Mouse (Mus musculus): ENCODE data around the gene Myo9a.
A peak's percentile ranks its signal among the peaks of the same experiment; 100 is the strongest.

Gene Myo9a

DNA sequence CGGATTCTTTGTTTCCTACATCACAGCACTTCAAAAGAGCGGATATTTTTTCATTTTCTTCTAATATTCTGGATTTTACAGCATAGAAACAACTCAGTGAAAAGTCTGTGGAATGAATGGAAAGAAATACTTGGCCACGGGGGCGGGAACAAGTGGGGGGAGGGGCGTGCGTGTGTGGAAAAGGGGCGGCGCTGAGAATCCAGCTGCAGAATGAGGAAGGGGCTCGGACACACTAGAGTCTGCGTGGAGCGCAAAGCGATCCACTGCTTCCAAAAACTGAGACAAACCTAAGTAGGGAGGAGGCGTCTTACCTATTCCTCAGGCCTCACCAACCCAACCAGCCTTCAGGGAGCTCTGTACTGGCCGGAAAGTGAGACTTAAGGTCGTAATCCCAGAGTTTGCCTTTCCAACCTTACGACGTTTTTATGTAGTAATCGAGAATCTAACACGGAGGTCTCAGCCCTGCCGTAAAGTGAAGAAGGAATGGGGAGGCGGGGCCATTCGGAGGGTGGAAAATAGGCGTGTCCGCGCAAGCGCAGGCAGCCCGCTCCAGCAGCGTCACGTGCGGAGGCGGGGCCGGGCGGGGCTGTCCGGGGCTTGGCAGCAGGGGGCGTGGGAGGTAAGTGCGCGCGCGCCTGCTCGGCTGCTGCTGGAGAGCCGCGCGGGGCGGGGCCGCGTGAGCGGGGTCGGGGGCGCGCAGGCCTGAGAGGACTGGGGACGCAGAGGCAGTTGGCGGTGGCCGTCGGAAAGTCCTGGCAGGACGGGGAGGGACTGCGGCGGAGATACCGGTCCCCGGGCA lies at the start of gene Myo9a, which contains the start of gene Senp8:
Gene Myo9a (plus strand): TSS at position 630 of the 799 bp plus-strand sequence.
Gene Senp8 (minus strand): TSS at position 444 of the 799 bp plus-strand sequence.
- DNase-seq = peak; percentile 99

DNA sequence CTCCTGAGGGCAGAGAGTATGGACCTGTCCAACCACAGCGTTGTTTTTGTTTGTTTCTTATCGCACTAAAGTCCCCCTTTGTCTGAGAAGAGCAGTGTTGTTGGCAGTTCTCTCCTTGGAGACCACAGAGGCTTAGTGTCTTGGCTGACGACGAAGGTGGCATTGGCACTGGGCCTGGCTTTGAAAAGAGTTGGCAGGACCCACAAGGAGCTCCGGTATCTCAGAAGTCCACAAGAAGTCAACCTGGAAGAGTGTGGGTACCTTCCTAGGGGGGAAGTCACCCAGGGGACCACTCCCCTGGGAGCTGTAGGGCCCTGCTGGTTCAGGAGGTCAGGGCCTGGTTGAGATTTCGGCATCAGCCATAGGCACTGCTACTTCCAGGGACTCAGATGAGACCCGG lies 49.6 kb upstream of the Myo9a start:
- no peak for DNase-seq

DNA sequence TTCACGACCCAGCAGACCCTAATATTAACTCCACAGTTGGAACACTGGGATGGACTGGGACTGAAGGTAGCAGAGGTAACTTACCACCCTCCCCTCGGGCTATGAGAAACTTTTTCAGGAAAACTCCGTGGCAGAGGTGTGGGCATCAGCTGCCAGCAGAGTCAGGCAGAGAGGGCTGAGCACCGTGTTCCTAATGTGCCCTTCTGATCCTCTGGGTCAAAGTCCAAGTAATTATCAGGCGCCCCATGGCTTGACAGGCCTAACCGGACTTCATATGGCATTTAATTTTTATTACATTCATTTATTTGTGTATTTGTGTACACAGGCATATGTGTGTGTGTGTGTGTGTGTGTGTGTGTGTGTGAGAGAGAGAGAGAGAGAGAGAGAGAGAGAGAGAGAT lies 47.6 kb upstream of the Myo9a start:
- DNase-seq = no peak

DNA sequence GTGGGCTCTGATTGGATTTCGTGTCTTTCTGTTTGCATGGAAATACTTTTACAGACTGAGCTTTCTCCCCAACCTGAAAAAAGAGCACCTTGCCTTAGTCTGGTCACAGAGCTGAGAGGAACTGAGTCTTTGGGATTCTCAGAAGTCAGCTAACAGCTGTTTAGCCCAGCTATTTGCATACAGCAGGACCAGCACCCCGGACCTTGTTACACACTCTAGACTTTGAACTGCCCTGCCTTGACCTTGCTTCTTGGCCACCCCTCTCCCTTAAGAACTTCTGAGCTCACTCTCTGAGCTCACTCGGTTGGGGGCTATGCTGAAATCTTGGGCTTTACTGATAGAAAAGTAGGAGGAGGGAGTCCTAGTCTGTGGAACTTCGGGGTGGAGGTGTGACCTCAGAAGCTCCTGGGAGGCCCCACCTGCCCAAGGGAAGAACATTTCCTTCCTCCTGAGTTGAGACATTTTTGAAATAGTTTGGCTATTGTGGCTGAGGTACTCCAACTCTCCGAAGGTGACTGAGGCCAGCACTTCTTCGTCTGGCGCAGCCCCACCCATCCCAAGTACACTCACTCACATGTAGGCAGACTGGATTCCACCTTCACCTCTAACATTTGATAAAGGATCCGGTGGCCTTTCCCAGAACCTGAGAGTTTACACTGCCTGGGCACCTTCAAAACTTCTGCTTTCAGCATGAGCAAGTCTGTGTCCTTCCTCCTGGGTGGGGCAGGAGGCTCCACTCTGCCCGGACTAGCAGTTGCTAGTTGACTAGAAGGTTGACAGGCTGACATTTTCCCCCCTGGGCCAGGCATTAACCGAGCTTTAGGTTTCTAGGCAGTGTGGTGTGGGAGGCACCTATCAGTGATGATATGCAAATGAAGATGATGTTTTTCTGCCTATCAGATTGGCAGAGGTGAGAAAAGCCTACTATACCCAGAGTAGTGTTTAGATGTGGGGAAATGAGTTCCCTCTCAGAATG lies 43.6 kb upstream of the Myo9a start:
- no peak for DNase-seq

DNA sequence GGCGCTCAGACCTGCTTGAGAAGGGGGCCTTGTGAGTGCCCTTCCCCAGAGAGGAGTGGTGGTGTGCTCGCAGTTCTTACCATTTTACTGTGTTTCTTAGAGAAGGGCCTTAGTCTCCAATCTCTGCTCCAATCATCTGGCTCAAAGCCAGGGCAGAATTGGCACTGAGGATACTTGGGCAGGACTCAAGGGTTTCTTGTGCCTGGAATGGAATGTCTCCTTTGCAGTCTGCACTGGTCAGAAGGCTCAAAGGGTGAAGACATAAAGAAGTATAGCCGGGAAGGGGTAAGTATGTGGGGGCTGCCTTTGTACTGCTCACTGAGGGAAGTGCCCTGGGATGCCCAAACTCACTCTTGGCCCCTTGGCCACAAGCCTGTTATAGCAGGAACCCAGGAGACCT lies 41.5 kb upstream of the Myo9a start:
- no peak for DNase-seq

DNA sequence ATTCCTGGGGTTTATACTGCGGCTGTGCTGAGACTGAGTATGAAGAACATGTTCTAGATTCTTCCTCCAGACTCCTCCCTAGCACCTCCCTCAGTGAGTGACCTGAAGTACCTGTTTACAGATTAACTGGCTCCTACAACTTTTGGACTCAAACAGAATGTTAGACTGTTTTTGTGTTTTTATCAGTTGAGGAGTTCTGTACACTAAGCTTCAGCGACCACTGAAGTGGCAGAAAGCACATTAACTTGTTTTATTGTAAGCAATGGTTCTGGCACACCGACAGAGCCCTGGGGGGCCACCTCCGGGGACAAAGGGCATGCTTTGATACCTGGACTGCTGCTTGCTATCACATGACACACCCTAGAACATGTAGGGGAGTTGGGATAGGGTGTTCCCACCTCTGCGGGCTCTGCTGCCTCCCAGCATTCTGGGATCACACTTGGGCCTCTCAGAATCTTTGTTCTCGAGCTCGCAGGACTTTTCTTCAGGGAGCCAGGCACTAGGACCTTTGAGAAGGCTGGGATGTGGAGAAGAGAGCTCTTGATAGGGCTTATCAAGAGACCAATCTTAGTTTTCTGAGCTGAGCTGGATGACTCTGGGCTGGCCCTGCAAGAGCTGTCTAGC lies 34.3 kb upstream of the Myo9a start:
- no peak for DNase-seq

DNA sequence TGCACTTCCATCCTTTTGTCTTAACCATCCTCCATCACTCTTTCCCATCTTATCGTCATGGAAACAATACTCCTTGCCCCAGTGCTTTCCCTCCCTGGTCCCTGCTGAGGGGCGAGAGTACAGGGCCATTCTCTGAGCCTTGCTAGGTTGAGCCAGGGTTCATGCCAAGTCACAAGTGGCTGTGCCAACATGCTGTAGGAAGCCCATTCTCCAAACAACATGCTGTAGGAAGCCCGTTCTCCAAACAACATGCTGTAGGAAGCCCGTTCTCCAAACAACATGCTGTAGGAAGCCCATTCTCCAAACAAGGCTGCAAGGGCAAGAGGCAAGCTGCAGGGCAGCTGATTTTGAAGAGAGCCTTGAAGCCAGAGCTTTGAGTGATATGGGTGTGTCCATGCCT lies 32.5 kb upstream of the Myo9a start:
- no peak for DNase-seq

DNA sequence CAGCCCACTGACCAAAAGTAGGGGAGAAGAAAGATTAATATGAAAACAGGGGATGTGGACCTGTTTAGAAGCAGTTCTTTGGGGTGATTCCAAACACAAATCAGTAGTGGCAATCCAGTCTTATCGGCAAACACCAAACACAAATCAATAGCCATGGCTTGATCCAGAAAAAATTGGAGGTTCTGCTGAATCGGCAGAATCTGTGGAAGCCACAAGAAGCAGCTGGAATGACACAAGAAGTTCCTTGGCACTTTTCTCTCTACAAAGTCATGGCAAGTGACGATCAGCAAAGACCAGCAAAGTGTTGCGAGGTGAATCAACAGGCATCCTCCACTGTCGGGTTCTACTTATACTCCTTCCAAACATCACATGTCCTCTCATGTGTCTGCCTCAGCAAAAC lies 29.6 kb upstream of the Myo9a start:
- no peak for DNase-seq

DNA sequence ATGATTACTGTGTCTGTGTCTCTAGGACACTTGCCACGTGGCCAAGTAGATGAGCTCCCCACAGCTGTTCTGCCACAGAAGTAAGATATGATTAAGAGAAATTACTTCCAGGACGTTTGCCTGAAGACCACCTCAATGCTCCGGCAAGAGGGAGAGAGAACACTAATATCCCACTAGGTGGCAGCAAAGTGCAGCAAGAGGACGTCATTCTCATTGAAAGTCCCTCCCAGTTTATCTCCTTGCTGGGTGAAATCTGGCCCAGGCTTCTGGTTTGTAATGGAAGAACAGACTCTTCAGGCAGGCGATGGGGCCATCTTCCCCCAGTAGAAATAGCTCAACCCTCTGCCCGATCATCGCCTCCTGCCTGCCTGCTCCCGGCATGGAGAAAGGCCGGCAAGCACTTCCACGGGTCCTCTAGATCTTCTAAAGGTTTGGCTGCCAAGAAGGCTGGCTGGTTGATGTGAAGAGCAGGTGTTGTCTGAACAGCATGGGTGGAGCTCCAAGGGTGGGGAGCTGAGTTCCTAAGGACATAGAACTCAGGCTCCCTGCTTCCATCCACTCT lies 27.5 kb upstream of the Myo9a start:
- DNase-seq = peak; percentile 93

DNA sequence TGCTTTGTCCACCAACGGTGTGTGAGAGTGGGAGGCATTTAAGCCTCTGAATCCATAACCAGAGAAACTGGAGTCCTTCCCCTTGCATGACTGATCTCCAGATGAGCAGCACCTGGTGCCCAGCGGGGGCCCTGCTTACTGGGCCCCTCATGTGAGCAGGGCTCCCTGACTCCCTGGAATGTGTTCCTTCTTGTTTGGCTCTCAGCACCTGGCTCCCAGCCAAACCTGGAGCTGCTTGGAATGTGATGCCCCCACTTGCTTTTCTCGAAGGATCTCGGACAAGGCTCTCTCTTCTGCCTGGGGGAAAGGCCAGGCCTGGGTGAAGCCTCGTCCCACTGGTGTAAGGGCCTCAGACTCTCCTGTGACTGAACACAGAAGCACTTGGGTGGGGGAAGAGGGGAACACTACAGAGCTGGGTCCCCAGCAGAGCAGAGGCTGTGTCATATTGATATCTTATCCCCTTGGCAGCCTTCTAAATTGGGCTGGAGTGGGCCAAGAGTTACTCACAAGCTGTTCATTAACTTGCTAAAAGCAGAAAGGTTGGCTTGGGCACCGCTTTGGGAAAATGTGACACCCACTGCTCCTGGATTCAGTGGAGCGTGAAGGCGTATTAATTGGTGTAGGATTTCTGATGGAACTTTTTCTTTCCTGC lies 26.8 kb upstream of the Myo9a start:
- peak; percentile 52 for DNase-seq

DNA sequence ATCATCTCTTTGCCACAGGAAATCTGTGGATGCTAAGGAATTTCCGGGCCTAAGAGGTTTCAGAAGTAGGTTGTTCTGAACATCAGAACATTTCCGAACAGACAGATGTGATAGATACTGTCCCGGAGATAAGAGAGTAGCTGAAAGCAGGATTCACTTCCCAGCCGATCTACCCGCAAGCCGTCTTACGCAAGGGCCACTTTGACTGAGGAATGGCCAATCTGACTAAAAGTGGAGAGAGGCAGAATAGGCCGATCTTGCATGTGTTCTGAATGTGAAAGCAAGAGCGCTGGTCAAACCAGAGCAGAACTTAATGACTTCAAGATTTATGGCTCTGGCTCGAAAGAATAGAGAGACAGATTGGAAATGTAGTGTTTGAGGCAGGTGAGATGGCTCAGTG lies 25.2 kb upstream of the Myo9a start:
- no peak for DNase-seq

DNA sequence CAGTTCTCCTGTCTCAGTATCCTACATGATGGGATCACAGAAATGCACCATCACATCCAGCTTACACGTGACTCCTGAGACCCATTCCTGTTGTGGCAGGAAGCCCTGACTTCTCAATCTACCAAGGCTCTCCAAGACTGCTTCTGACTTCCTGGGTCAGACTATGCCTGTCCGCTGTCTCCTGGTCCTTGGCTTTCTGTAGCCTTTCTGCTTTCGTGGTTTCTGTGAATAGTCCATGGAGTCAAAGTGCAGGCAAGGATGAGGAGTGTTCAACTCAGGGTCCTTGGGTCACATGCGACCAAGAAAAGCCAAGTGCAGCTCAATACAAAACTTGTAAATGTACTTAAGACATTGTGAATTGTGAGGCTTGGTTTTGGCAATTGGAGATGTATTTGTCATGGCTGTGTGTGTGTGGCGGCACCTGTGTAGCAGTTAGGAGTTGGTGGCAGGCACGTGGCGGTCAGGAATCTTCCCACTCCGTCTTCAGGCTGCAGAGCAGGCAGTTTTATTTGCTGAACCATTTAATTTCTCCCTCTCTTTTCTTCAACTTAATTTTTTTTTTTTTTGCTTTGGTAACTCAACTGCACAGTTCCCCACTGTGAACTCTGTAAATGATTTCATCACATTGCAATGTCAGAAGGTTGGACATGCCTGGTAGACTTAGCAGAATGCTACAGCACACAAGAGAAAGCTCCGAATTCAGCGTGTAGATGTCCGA lies 23.0 kb upstream of the Myo9a start:
- DNase-seq = no peak

DNA sequence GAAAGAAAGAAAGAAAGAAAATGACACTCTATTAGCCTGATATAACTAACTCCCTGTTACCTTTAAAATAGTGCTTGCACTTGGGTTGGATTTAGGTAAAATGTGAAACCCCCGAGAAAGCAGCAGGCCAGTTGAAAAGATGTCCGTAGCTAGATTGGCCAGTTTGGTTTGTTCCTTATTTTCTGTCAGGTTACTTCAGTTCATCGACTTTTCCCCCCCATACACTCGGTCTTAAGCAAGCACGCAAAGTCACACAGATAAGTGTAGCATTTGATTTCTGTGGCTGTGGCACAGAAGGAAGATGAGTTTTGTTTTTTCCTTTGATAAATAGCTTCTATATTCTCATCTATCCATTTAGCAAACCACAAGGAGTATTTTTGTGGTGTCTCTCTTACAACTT lies 19.6 kb upstream of the Myo9a start:
- DNase-seq = no peak

DNA sequence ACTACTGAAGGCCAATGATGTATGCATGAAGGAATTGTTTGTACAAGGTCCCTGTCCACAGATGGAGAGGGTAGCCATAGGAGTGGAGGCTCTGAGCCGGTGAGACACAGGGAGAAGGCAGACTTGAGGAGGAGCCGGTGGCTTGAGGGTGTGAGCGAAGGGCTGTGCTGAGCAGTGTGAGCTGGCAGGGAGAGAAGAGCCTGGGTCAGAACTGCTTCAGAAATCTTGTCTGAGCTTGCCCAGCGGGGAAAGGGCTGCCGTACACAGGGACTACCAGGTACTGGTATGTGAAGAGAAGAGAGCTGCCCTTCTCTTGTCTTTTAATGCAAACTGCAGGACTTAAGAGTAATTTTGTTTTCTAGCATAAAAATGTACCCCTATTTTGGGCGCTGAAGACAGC lies 17.6 kb upstream of the Myo9a start:
- DNase-seq = no peak

DNA sequence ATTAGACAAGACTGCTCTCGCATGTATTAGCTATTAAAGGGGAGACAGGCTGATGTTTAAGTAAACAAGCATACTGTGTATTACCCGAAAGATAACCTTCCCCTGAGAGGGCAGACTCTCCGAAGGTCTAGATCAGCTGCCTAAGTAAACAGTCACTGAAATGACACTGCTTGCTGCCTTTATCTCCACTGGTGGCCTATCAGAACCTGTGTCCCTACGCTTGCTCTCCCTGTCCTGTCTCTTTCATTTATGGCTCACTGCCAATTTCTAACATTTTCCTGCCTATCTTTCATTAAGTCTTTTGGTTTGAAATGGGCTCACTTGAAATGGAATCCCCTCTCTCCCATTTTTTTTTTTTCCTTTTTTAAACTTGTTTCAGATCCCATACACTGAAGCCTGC lies 15.3 kb upstream of the Myo9a start:
- DNase-seq = no peak

DNA sequence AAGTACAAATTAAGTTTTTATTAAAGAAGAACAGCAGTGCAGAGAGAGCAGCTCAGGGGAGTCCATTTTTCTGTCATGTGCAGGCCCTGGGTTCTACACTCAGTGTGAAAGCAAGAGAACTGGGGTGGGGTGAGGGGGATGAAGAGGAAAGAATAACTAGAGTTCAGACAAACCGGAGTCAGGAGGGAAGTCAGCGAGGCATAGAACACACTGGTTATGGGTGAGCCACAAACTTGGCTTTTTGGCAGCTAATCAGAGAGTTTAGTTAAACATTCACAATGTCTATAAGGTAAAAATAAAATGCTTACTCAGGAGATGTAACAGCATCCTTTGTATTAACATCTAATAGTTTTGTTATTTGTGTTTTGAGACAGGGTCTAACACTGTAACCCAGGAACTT lies 10.1 kb upstream of the Myo9a start:
- DNase-seq = no peak

DNA sequence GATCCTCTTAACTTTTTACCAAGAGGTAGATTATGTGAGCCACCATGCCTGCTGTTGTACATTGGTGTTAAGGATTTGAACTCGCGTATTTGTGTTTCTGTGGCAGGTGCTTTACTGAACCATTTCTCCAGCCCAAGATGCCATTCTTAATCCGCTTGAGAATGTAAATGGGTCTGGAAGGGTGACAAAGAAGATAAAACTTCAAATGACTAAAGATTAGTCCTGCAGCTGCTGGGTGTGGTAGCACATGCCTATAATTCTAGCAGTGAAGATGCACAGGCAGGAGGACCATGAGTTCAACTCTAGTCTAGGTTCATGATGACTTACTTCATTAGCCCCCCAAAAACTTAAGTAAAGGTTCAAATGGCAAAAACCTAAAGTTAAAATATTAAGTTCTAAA lies 6.8 kb upstream of the Myo9a start:
- DNase-seq = no peak

DNA sequence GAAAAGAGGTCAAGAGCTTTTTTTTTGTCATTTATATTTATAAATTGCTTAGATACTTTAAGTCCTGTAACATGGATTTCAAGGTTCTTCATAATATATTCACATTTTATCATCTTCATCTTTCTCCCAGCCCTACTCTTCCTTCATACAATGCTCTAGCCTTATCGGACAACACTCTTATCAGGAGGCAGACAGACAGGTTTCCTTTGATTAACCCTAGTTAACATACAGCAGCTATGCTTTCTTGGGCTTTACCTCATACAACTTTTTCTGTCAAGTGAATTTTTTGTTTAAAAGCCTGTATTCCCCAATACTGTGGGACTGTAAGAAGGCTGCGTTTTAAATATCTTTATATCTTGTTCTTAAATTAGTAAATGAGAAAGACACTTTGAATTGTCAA lies 2.3 kb upstream of the Myo9a start:
- no peak for DNase-seq

DNA sequence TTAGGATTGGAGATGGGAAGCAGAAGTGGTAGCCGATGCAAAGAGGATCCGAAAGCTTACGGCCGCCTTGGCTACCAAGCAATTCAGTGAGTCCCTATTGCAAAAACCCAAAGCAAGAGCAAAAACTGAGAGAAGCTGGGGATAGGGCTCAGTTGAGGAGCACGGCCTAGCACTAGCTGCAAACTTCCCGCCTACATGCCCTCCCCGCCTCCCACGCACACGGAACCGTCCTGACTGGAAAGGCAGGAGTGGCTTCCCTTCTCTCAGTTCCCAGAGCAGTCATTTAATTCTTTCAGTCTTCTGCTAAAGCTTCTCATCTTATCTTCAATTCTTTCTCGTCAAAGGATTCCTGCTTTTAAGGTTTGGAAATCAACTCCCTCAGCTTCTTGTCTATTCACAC lies 1.7 kb upstream of the Myo9a start:
- no peak for DNase-seq

DNA sequence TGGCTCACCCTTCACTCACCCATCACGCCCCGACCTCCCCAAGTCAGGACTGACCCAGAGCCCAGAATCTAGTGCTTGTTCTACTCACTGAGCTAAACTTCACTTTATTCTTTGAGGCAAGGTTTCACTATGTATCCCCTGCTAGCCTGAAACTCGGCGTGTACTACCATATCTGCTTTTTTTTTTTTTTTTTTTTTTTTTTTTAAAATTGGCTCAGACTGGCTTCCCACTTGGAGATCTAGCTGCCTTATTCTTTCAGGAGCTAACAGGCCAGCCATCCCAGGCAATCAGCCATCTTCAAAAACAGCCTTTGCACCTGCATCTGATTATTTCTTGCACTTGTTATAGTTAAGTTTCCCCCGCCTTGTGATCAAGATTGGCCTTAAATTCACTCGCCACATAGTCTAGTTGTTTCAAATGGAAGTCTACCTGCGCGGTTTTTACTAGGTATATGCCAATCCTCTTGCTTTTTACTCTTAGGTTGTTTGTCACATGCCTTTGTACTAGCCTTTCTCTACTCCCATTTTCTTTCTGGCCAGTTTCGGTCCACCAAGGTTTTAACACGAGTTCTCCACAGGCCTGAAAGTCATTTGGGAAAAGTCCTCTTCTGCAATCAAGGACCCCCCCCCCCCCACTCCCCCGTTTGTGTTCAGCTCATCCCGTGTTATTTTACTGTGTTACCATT lies 973 bp upstream of the Myo9a start:
- DNase-seq = no peak

DNA sequence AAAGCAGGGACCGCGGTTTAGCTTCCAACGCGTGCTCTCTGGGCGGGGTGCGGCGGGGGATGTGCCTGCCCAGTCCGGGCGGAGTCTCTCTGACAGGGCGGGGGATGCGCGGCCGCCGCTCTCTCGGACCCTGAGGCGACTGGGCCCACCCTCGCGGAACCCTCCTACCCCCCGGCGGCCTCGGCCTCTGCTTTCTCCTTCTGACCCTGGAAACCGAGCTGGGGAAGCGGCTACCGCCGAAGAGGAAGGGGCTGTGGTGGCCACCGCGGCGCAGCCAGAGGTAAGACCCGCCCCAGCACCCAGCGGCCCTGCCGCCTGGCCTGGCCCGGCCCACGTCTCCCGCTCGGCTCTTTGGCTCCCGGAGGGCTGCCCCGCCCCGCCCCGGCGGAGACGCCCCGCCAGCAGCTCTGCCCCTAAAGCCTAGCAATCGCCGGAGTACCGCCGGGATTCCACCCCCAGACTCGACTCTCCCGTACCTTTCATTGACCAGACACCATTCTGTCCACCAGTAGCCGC lies 428 bp downstream of the Myo9a start:
- no peak for DNase-seq

Measured in retina, postnatal 1 day (tissue).